Mouse (Mus musculus): ENCODE data around the gene Pitx1.
A peak's percentile ranks its signal among the peaks of the same experiment; 100 is the strongest.

The Pitx1 gene

GRCm38 (mm10) chr13:55836142-55836625 is at the start of gene Pitx1:
TSS of gene Pitx1 (minus strand) at chr13:55836192.
- DNase-seq (ENCODE audit: low read depth, low spot score), result no peak

DNA sequence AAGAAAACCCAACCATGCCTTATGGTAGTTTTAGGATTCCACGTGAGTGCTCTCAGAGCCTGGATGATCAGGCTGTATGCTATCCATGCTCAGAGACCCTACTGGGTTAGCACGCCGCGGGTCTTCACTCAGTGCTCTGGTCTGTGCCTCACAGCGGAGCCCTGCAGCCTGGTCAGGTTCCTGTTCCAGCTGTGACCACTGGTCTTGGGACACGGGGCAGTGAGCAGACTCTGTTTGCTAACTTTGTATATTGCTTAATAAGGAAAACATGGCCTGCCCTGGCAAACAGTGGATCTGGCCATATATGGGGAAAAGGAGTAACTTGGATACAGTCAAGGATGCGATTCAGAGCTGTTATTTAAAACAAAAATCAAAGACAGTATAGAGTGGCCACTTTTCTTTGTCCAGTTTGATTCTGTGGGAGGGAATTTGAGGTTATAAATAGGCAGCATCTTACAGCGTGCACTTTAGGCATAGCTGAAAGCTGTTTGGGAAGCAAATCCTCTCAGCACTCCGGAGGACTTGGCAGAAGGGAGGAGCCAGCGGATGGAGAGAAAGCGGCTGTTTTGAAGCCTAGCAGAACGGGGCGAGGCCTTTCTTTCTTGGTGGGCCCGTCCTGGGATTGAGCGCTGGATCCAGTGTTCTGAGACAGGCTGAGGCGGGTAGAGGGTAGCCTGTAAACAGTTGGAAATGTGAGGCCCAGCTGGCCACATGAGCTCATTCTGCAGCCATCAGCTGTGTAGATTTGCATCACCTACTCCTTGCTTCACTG is 45.6 kb upstream of the Pitx1 start:
- DNase-seq (ENCODE audit: low read depth, low spot score), result no peak

DNA sequence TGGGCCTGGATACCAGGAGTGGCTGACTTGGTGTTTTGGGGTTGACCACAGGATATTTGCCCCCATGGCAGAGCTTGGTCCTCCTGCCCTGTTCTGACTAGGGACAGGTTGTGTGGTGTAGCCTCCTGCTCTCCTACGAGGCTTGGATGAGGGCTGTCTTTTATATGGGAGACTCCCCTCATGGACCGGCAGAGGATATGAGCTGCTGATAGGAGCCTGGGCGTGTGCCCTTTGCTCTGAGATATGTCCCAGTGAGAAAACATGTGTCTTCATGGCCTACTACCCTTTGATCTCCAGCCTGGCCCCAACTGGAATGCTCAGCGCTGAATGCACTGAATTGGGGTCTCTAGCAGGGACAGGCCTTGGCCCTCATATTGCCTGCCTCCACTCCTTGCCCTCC is 42.4 kb upstream of the Pitx1 start:
- no peak for DNase-seq (ENCODE audit: low read depth, low spot score)

- DNase-seq (ENCODE audit: low read depth, low spot score), result no peak
Measured at GRCm38 (mm10) chr13:55871410-55871809, 35.4 kb upstream of the Pitx1 start.

DNA sequence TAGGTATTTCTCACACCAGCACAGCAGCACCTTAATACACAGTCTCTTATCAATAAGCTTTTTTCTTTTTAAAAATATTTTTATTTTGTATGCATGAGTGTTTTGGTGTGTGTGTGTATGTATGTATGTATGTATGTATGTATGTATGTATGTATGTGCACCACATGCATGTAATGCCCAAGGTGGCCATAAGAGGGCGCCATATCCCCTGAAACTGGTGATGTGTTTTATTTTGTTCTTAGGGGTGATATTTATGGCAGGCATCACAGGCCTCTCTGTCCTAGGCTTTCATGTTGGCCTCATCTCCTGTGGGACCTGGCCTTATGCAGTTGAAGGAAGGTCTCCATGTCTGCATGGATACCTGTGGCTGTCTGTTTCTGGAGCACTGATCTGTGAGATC is 34.0 kb upstream of the Pitx1 start:
- peak; percentile 14 for DNase-seq (ENCODE audit: low read depth, low spot score)

GRCm38 (mm10) chr13:55867540-55868103 is 31.6 kb upstream of the Pitx1 start:
- DNase-seq (ENCODE audit: low read depth, low spot score), result no peak

- no peak for DNase-seq (ENCODE audit: low read depth, low spot score)
Measured at GRCm38 (mm10) chr13:55860483-55860882, 24.5 kb upstream of the Pitx1 start.

GRCm38 (mm10) chr13:55858463-55858862 is 22.5 kb upstream of the Pitx1 start:
- DNase-seq (ENCODE audit: low read depth, low spot score), result no peak

DNA sequence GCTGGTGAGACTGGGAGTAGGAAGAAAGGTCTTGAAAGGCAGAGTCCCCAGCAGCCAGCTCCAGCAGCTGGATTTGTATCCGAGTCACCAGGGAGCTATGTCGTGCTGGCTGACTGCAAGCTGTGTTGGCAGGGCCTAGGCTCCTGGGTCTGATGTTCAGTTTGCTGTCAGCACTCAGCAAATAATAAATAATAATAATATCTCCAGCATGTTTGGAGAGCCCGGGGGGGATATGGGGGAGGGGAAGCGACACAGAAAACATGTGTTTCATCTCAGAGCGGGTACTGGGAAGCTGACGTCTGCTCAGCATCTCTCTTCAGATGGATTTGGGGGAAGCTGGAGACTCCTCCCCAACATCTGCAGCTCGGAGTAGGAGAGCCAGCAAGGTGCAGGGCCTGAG is 19.8 kb upstream of the Pitx1 start:
- no peak for DNase-seq (ENCODE audit: low read depth, low spot score)

- no peak for DNase-seq (ENCODE audit: low read depth, low spot score)
Measured at GRCm38 (mm10) chr13:55852205-55852604, 16.2 kb upstream of the Pitx1 start.

DNA sequence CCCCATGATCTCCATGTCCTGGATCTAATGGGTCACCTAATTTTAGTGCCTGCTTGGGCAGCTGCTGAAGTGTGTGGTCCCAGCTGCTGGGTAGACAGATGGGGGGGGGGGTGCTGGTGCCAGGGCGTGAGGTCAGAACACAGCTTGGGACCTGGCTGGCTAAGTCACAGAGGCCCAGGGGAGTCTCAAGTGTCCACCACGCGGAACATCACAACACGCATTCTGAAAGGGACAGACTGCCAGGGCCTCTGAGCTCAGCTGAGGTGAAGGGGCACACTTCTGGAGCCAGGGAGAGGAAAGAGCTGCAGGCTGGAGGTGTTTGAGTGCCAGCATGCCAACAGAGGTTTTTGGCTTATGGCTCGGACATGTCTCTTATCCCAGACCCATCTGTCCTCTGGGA is 14.7 kb upstream of the Pitx1 start:
- no peak for DNase-seq (ENCODE audit: low read depth, low spot score)

DNA sequence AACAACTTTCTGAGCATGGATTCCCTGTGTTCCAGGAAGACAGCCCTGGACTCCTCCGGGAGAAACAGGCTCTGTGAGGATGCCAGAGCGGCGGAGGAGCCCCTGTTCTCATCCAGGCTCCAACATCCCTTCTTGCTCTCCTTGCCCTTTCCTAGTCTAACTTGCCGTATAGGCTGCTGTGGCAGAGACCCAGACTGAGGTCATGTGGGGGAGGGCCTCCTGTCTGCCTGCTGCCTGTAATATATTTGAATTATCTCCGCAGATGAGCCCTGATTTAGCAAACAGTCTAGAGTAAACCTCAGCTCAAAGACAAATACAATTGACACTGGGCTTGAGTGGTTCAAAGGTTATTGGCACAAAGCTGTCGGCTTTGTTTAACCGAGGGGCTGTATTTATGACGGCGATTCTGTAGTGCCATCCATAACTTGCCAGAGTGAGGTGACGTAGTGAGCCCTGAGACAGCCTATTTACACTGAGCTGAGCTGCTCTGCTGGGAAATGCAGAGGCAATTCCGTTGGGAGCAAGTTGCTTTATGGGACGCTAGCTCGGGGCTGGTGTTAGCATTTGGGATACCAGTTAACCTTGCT is 12.7 kb upstream of the Pitx1 start:
- DNase-seq (ENCODE audit: low read depth, low spot score), result no peak

DNA sequence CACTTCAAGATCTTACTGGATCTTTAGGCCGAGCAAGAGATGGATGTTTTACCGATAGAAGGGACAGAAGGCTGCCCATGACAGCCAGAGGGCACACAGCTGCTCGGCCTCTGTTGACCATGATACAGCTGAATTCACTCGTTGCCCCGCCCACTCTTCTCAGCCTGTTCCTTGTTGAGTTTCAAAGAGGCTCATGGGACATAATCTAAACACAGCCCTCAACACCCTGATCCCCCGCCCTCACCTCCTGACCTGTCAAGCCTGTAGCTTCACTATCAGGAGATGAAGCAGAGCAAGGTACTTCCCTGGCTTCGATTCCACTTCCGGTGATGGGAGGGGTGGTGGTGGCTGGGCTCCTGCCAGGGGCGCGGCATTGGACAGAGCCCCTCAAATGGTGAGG is 11.8 kb upstream of the Pitx1 start:
- DNase-seq (ENCODE audit: low read depth, low spot score), result no peak

DNA sequence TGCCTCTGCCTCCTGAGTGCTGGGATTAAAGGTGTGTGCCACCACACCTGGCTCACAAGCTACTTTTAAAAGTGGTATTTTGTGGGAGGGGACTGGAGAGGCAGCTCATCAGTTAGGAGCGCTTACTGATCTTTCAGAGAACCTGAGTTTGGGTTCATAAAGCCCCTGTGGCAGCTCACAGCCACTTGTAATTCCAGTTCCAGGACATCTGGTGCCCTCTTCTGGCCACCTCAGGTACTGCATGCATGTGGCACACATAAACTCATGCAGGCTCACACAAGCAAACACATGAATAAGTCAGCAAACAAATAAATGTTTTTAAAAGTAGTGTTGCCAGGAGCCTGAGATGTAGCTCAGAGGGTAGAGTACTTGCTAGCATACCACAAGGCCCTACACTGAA is 7.7 kb upstream of the Pitx1 start:
- DNase-seq (ENCODE audit: low read depth, low spot score), result peak; percentile 30

DNA sequence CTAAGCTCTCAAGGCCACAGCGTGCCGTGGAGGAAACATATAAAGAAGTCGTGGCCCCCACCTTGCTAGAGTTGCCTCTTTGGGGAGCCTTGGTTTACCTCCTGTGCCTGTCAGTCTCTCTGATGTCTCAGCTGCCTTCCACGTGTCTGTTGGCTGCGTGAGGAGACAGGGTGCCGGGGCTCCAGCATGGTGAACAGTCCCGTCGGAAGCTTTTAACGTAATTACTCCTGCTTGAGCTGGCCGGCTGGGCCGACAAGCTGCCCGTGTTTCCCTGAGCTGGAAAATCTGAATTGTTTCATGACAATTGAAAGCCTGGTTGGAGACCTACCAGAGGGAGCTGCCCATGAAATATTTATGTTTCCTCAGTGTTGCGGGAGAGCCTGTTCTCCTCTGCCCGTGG is 4.2 kb upstream of the Pitx1 start:
- no peak for DNase-seq (ENCODE audit: low read depth, low spot score)

GRCm38 (mm10) chr13:55836786-55837780 is 1.1 kb upstream of the Pitx1 start:
- DNase-seq (ENCODE audit: low read depth, low spot score), result no peak

GRCm38 (mm10) chr13:55835548-55836097 is 369 bp downstream of the Pitx1 start:
- DNase-seq (ENCODE audit: low read depth, low spot score), result no peak

DNA sequence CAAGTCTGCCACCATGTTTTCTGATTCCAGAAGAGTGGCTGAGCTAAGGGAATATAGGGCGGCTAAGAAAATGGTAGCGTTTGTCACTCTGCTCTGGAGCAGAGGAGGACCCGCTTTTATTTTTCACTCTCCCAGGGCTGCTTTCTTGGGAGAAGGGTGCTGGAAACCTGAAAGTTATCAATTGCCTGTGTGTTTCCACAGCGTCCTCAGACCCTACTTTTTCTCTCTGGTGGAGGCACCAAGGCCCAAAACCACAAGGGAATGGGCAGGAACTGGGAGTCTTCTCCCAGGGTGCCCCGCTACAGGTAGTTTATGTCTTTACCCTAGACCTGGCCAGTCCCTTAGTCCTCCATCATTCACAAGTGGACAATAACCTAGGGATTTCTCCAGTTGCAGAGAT is 1.3 kb downstream of the Pitx1 start:
- no peak for DNase-seq (ENCODE audit: low read depth, low spot score)

- no peak for DNase-seq (ENCODE audit: low read depth, low spot score)
Measured at GRCm38 (mm10) chr13:55833921-55834320, 2.1 kb downstream of the Pitx1 start.

- no peak for DNase-seq (ENCODE audit: low read depth, low spot score)
Measured at GRCm38 (mm10) chr13:55832602-55833001, 3.4 kb downstream of the Pitx1 start.

DNA sequence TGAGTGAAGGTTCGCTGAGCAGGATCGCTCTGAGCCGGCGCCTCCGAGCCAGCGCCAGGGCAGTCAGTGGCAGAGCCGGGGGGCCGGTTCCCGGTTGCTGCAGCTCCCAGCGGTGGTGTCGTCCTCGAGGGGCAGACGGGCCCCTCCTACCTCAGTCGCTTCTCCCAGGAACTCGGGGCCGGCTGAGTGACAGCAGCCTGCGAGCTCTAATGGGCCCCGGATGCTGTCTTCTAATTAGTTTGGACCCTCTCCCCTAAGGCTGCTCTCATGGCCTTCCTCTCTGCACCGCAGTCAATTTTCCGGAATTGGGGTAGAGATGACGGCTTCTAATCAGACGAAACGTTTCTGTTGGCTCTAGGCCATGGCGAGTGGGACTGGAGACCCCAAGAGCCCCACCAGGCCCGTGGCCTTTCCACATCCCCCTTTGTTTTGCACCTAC is 4.3 kb downstream of the Pitx1 start:
- no peak for DNase-seq (ENCODE audit: low read depth, low spot score)
